Mouse (Mus musculus) lung, postnatal 0 days (tissue): ENCODE results near the gene Myo1g. TPM values are rescaled to one million over a fixed set of nuclear protein-coding genes. Genes with fewer than 3 reads are reported as not detected.

Source experiments
- ATAC-seq: fragments of 200-750 bp; cut with Nextera tagmentation; 2 replicates; pipeline ENCODE4 v1.8.0; 2017; ENCODE audit warnings: moderate library complexity
- DNase-seq: peaks from one replicate; pipeline ENCODE4 v3.0.0-alpha.2; 2016; ENCODE audit warnings: low spot score
- H3K27ac ChIP-seq: fragments of 300-500 bp; sonication (generic); 2 replicates; pipeline ENCODE4 v1.5.1; 2014; ENCODE audit warnings: antibody characterized with exemption, mild to moderate bottlenecking, low read length, mixed read lengths
- H3K27me3 ChIP-seq: fragments of 300-500 bp; sonication (generic); replicated peaks from 2 replicates; pipeline ENCODE4 v1.6.1; 2014; ENCODE audit warnings: low read length, mixed read lengths; ENCODE audit not compliant: insufficient read depth
- H3K36me3 ChIP-seq: fragments of 300-500 bp; sonication (generic); 2 replicates; pipeline ENCODE4 v1.6.1; 2014; ENCODE audit warnings: low read length, mixed read lengths; ENCODE audit not compliant: insufficient read depth
- H3K4me1 ChIP-seq: fragments of 300-500 bp; sonication (generic); 2 replicates; pipeline ENCODE4 v1.6.1; 2014; ENCODE audit warnings: antibody characterized with exemption, low read depth, low read length, mixed read lengths; ENCODE audit not compliant: insufficient read depth
- H3K4me2 ChIP-seq: fragments of 300-500 bp; sonication (generic); replicated peaks from 2 replicates; pipeline ENCODE4 v1.6.1; 2014; ENCODE audit warnings: low read depth, mild to moderate bottlenecking, low read length, moderate library complexity, mixed read lengths
- H3K4me3 ChIP-seq: fragments of 300-500 bp; sonication (generic); 2 replicates; pipeline ENCODE4 v1.5.1; 2014; ENCODE audit warnings: low read depth, low read length
- H3K9ac ChIP-seq: fragments of 300-500 bp; sonication (generic); replicated peaks from 2 replicates; pipeline ENCODE4 v1.6.1; 2014; ENCODE audit warnings: low read depth, mild to moderate bottlenecking
- H3K9me3 ChIP-seq: fragments of 300-500 bp; sonication (generic); 2 replicates; pipeline ENCODE4 v1.6.1; 2016; ENCODE audit warnings: low read length, mixed read lengths
- CTCF ChIP-seq: IDR thresholded peaks from 2 replicates; pipeline ENCODE4 v1.5.1; 2016; ENCODE audit warnings: antibody characterized with exemption, mild to moderate bottlenecking
- EP300 ChIP-seq: IDR thresholded peaks from 2 replicates; pipeline ENCODE4 v1.6.1; 2016; ENCODE audit warnings: antibody characterized with exemption, mild to moderate bottlenecking, control low read depth
- WGBS: fragments of 180-500 bp; shearing (Covaris S2); extraction: QIAGEN DNeasy Blood & Tissue Kit; methylation state at CpG from one replicate; pipeline ENCODE4 v1.1.7; 2014; 5-methylcytosine and 5-hydroxymethylcytosine counted together
- polyA plus RNA-seq: library from polyadenylated mRNA; unstranded; fragments of >200 nt; fragmentation: Nextera tagmentation; extraction: Ambion mirVana; gene quantifications from 2 replicates; pipeline ENCODE4 v1.2.1, GENCODE M21; 2015

Myo1g gene
- polyA plus RNA-seq, 1 experiment from 2014 or later = 6.2 TPM

DNA sequence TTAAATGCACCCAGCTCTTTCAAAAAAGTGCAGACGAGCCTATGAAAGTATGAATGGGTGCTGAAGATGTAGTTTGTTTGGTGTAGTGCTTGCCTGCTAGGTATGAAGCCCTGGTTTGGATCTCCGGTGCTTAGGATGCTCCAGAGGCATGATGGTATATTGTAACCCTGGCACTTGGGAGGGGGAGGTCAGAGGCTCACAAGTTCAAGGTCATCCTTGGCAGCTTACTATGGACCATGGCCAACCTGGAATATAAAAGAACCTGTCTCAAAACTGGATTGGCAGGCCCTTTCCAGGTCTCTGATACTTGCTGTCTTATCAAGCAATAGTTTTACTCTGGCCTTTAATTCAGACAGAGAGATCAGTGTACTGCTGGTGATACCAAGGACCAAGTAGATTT, 29.0 kb upstream of the Myo1g start:
- Histone ChIP-seq H3K9ac (no peak overlapping the region), H3K36me3 (no peaks in the 10 kb centered on the region), H3K9me3 (no peaks in the 10 kb centered on the region), H3K27me3 (no peaks in the 10 kb centered on the region), H3K27ac (no peak overlapping the region), H3K4me2 (no peak overlapping the region), H3K4me1 (peaks cover 7% of the 10 kb centered on the region; the same call in 1 of the 2 replicates), H3K4me3 (no peak overlapping the region)
- DNase-seq (no peak), ATAC-seq (no peak)
- TF ChIP-seq EP300 (no peak), CTCF (no peak)
- WGBS = 89% methylated on average over 2 of the region's 2 CpGs

GRCm38 (mm10) chr11:6547696-6548325, 27.0 kb upstream of the Myo1g start:
- TF ChIP-seq EP300 (no peak), CTCF (no peak)
- Histone ChIP-seq H3K4me3 (peak overlapping the region; percentile 70), H3K27ac (peak overlapping the region; percentile 99), H3K36me3 (no peaks in the 10 kb centered on the region), H3K4me2 (peak overlapping the region; percentile 66), H3K9ac (peak overlapping the region; percentile 84; the same call in 1 of the 2 replicates), H3K27me3 (no peaks in the 10 kb centered on the region), H3K4me1 (peaks cover 6% of the 10 kb centered on the region; the same call in 1 of the 2 replicates), H3K9me3 (no peaks in the 10 kb centered on the region)
- DNase-seq (no peak), ATAC-seq (no peak)
- 18% methylated on average over 6 of the region's 6 CpGs for WGBS

- no peaks in the 10 kb centered on the region for H3K27me3 ChIP-seq
- peaks cover 6% of the 10 kb centered on the region; the same call in 1 of the 2 replicates for H3K4me1 ChIP-seq
- H3K4me2 ChIP-seq = peak overlapping the region; percentile 66
- 1% methylated on average over 16 of the region's 41 CpGs for WGBS
- H3K9ac ChIP-seq = peak overlapping the region; percentile 84
- ATAC-seq = peak; percentile 70
- no peaks in the 10 kb centered on the region for H3K36me3 ChIP-seq
- TF ChIP-seq EP300 = no peak
- TF ChIP-seq CTCF = peak; percentile 13; the same call in 1 of the 2 replicates
- peak overlapping the region; percentile 70 for H3K4me3 ChIP-seq
- no peaks in the 10 kb centered on the region for H3K9me3 ChIP-seq
- H3K27ac ChIP-seq = peak overlapping the region; percentile 99
- peak; percentile 77 for DNase-seq
Measured at GRCm38 (mm10) chr11:6547037-6547680, 26.4 kb upstream of the Myo1g start.

- ATAC-seq (peak; percentile 95), DNase-seq (peak; percentile 97)
- Histone ChIP-seq H3K9me3 (no peaks in the 10 kb centered on the region), H3K27me3 (no peaks in the 10 kb centered on the region), H3K4me1 (peaks cover 6% of the 10 kb centered on the region; the same call in 1 of the 2 replicates), H3K9ac (peak within 1 kb of the TSS; percentile 84), H3K4me2 (peak within 1 kb of the TSS; percentile 66), H3K4me3 (peak within 1 kb of the TSS; percentile 70), H3K27ac (peak within 1 kb of the TSS; percentile 99), H3K36me3 (no peaks in the 10 kb centered on the region)
- TF ChIP-seq EP300 (0 out of 2 replicates have a peak, but pooled peaks have one; percentile 23), CTCF (no peak)
- WGBS = 2% methylated on average over 34 of the region's 57 CpGs
Measured at GRCm38 (mm10) chr11:6546205-6547013, 25.6 kb upstream of the Myo1g start, which contains the start of gene Ccm2. Ccm2 (plus strand) TSS chr11:6546887.

GRCm38 (mm10) chr11:6545857-6546192, 25.1 kb upstream of the Myo1g start:
- DNase-seq = no peak
- no peak for ATAC-seq
- Histone ChIP-seq H3K9me3 (no peaks in the 10 kb centered on the region), H3K4me3 (peak overlapping the region; percentile 70), H3K27ac (peak overlapping the region; percentile 99), H3K9ac (peak overlapping the region; percentile 84; the same call in 1 of the 2 replicates), H3K27me3 (no peaks in the 10 kb centered on the region), H3K4me1 (peaks cover 6% of the 10 kb centered on the region; the same call in 1 of the 2 replicates), H3K36me3 (no peaks in the 10 kb centered on the region), H3K4me2 (peak overlapping the region; percentile 66)
- TF ChIP-seq CTCF (no peak), EP300 (no peak)
- 21% methylated on average over 3 of the region's 3 CpGs for WGBS
